Mouse (Mus musculus): ENCODE data around the gene Adh6b.

DNA sequence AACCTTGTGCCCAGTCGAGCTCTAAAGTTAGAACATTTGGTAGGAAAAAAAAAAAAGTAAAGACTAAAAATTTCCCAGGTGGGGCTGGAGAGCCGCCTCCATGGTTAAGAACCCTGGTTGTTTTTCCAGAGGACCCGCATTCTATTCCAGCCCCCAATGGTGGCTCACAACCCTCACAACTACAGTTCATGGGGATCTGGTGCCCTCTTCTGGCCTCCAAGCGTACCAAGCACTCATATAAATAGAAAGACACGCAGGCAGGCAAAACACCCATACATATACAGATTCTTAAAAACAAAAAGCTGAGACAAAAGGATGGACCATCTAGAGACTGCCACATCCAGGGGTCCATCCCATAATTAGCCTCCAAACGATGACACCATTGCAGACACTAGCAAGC is 30.6 kb upstream of the Adh6b start:
- no peak for TF ChIP-seq POLR2A (IDR thresholded peaks at IDR 0.05; ENCODE audit: control insufficient read depth, low read depth, low read length)
- TF ChIP-seq CTCF (IDR thresholded peaks at IDR 0.05; ENCODE audit: control insufficient read depth, insufficient read depth, insufficient replicate concordance, low read depth, low read length), result no peak
